Mouse (Mus musculus): ENCODE results near the gene Rps16. TPM values are rescaled to one million over a fixed set of nuclear protein-coding genes. Genes with fewer than 3 reads are reported as not detected.

Rps16 gene
- 722 TPM for polyA plus RNA-seq (2017; shearing (Covaris generic))

GRCm38 (mm10) chr7:28350155-28350883, at the start of gene Rps16:
TSS of gene Rps16 (plus strand) at chr7:28350652.

DNA sequence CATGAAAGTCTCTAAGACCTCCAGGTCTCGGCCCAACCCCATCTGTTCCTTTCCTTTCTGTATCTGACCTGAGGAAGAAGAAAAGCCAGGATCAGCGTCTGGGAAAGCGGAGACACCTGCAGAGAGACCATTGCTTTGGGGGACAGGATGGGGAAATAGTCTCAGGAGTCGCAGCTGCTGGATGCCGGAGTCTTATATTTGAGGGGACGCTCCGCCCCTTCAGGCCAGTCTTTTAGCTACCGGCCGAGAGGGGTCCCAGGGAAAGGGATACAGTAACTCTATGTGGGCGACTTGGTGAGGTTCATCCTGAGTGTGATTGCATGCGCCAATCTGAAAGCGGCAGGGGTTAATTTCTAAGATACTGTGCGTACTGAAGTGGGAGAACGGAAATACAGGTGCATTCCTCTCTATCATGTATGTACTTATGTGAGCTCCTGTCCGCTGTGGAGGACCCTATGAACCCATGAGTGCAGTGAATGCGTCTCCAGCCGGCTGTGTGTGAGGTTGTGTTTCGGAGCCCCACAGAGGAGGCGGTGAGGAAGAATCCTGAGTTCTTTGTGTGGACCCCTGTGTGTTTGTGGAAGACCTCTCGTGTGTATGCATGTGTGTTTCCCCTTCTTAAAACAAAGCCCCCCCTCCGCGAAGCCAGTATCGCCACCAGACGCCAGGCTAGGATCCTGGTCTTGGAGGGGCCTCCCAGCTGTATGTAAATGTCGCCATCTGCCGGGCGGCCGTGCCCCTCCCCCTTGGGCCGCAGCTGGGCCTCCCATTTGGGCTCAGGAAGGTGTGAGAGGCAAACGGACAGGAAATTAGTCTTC, 48.6 kb upstream of the Rps16 start, which contains the start of gene Dll3:
Gene Dll3, minus strand, starts transcription at position 623 of the 818 bp plus-strand sequence.

GRCm38 (mm10) chr7:28311926-28312543, 38.4 kb upstream of the Rps16 start, which contains the start of gene Timm50:
TSS of gene Timm50 (minus strand) at chr7:28312072.

DNA sequence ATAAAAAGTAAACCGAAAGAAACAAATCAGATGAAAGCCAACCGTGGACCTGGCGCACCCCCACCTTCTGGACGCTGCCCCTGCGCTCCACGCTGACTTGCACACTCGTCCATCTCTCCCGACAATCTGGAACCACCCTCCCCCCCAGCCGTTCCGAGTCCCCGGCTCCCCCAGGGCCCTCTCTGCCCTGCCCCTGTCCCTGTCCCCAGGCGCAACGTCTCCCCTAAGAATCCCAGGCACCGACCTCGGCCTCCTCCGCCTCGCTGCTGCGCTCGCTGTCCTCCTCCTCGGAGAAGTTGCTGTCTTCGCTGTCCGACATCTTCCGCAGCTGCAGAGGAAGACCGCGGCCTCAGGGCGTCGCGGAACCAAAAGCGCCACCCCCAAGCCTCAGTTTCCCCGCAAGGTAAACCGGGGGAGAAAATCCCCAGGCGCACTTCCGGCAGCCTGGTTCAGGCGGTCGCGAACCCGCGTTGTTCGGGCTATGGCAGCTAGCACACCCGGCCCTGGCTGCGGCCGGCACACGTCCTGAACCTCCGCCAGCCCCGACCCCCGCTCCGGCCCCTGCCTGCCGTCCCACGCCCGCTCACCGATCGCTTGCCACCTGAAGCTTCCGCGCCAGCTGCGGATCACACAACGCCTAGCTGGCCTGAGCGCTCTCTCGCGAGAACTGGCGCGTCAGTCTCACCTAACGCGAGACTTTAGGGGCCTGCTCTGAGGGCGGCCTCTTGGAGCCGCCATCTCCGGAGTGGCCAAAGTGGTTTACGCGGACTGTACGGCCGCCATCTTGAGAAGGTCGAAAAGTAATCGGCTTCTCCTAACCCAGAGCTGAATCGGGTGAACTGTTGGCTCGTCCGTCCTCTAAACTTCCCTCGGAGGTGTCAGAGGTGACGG, 12.1 kb upstream of the Rps16 start, which contains the start of gene Supt5:
Gene Supt5, minus strand, starts transcription at position 639 of the 891 bp plus-strand sequence.

GRCm38 (mm10) chr7:28372251-28373108, 22.0 kb downstream of the Rps16 start, which contains the start of gene Plekhg2:
TSS of gene Plekhg2 (minus strand) at chr7:28372599.

GRCm38 (mm10) chr7:28380237-28381016, 30.0 kb downstream of the Rps16 start, which contains the start of gene Zfp36:
TSS of gene Zfp36 (minus strand) at chr7:28380253.

DNA sequence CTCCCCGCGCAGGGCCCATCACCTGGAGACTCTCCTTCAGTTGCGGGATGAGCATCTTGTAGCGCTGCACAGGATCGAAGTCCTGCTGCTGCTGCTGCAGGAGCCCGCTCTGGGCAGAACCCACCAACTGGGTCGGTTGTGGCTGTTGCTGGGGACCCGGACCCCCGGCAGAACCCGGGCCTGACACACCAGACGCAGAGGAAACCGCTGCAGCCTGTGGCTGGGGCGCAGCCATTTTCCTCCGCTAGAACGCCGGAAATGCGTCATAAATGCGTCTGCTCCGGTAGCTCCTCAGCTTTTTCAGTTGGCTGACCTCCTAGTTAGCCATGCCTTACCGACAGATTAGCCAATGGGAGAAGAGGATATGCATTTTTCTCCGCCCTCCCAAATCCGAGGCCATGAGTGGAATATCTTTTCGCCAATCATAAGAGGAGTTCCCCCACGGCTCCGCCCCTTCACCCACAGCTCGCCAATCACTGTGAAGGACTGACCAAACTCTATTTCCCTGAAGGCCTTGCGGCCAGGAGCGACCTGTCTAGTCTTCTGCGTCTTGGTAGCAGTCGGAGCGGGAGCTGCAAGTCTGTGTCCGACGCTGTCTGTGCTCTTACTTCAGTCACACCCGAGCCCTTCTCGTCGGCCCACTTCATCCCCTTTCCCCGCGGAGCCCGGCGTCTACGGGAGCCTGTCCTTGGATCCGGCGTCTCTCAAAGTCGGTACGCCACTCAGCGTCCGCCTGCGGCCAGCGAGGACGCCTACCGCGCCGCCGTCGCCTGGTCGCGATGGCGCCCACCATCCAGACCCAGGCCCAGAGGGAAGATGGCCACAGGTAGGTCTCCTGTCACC, 42.2 kb downstream of the Rps16 start, which contains the start of the genes Med29 and Paf1:
Gene Med29, minus strand, starts transcription at position 280 of the 843 bp plus-strand sequence.
Gene Paf1, plus strand, starts transcription at position 523 of the 843 bp plus-strand sequence.

Other genes with a start within 250 kb of the Rps16 start
- 0.06 TPM for gene 9530053A07Rik, start 221.2 kb upstream of the Rps16 start, polyA plus RNA-seq (2017; shearing (Covaris generic))
- 207 TPM for gene Fbl, start 180.9 kb upstream of the Rps16 start, polyA plus RNA-seq (2017; shearing (Covaris generic))
- 8.9 TPM for gene Dyrk1b, start 171.2 kb upstream of the Rps16 start, polyA plus RNA-seq (2017; shearing (Covaris generic))
- 0.56 TPM for gene Eid2, start 82.8 kb upstream of the Rps16 start, polyA plus RNA-seq (2017; shearing (Covaris generic))
- 2.3 TPM for gene Eid2b, start 72.9 kb upstream of the Rps16 start, polyA plus RNA-seq (2017; shearing (Covaris generic))
- gene Selenov, start 59.5 kb upstream of the Rps16 start, polyA plus RNA-seq (2017; shearing (Covaris generic)): not detected
- gene Dll3, start 48.4 kb upstream of the Rps16 start, polyA plus RNA-seq (2017; shearing (Covaris generic)): not detected
- gene Timm50, start 38.6 kb upstream of the Rps16 start, polyA plus RNA-seq (2017; shearing (Covaris generic)): 64.4 TPM
- 240 TPM for gene Supt5, start 11.9 kb upstream of the Rps16 start, polyA plus RNA-seq (2017; shearing (Covaris generic))
- gene Plekhg2, start 21.9 kb downstream of the Rps16 start, polyA plus RNA-seq (2017; shearing (Covaris generic)): 93.4 TPM
- 224 TPM for gene Zfp36, start 29.6 kb downstream of the Rps16 start, polyA plus RNA-seq (2017; shearing (Covaris generic))
- 27.9 TPM for gene Med29, start 42.1 kb downstream of the Rps16 start, polyA plus RNA-seq (2017; shearing (Covaris generic))
- 118 TPM for gene Paf1, start 42.3 kb downstream of the Rps16 start, polyA plus RNA-seq (2017; shearing (Covaris generic))
- gene Gmfg, start 86.8 kb downstream of the Rps16 start, polyA plus RNA-seq (2017; shearing (Covaris generic)): 393 TPM
- 0.18 TPM for gene Lrfn1, start 101.3 kb downstream of the Rps16 start, polyA plus RNA-seq (2017; shearing (Covaris generic))
- gene Ifnl2, start 159.8 kb downstream of the Rps16 start, polyA plus RNA-seq (2017; shearing (Covaris generic)): not detected
- not detected for gene Ifnl3, start 172.2 kb downstream of the Rps16 start, polyA plus RNA-seq (2017; shearing (Covaris generic))
- gene Sycn, start 190.2 kb downstream of the Rps16 start, polyA plus RNA-seq (2017; shearing (Covaris generic)): not detected
- not detected for gene Nccrp1, start 196.6 kb downstream of the Rps16 start, polyA plus RNA-seq (2017; shearing (Covaris generic))
- gene Samd4b, start 247.5 kb downstream of the Rps16 start, polyA plus RNA-seq (2017; shearing (Covaris generic)): 5.2 TPM
- gene Pak4, start 247.5 kb downstream of the Rps16 start, polyA plus RNA-seq (2017; shearing (Covaris generic)): 7.0 TPM

All from inflammation-experienced regulatory T-cells, adult 16 weeks (primary cell).